Mouse (Mus musculus): Measurements from ENCODE around the gene Atp5d.

The Atp5d gene

GRCm38 (mm10) chr10:80118552-80118951, 19.9 kb upstream of the Atp5d start:
- DNase-seq, result no peak

GRCm38 (mm10) chr10:80120146-80120545, 18.3 kb upstream of the Atp5d start:
- no peak for DNase-seq

- DNase-seq, result no peak
Observed at GRCm38 (mm10) chr10:80121639-80122038, 16.8 kb upstream of the Atp5d start.

- DNase-seq, result no peak
Observed at GRCm38 (mm10) chr10:80123932-80124562, 14.4 kb upstream of the Atp5d start.

- no peak for DNase-seq
Observed at GRCm38 (mm10) chr10:80127920-80128319, 10.5 kb upstream of the Atp5d start.

GRCm38 (mm10) chr10:80129846-80130245, 8.6 kb upstream of the Atp5d start:
- DNase-seq, result no peak

GRCm38 (mm10) chr10:80130403-80131031, 7.9 kb upstream of the Atp5d start:
- no peak for DNase-seq

- no peak for DNase-seq
Observed at GRCm38 (mm10) chr10:80131316-80131951, 7.0 kb upstream of the Atp5d start.

- DNase-seq, result no peak
Observed at GRCm38 (mm10) chr10:80131952-80132350, 6.5 kb upstream of the Atp5d start.

- peak; percentile 27 to 39 for DNase-seq
Observed at GRCm38 (mm10) chr10:80133226-80133849, 5.1 kb upstream of the Atp5d start.

- no peak for DNase-seq
Observed at GRCm38 (mm10) chr10:80134421-80134820, 4.0 kb upstream of the Atp5d start.

GRCm38 (mm10) chr10:80135161-80135560, 3.3 kb upstream of the Atp5d start:
- no peak for DNase-seq

- DNase-seq, result no peak
Observed at GRCm38 (mm10) chr10:80135641-80136040, 2.8 kb upstream of the Atp5d start.

GRCm38 (mm10) chr10:80136179-80136951, 2.1 kb upstream of the Atp5d start:
- no peak for DNase-seq

GRCm38 (mm10) chr10:80136952-80137625, 1.3 kb upstream of the Atp5d start:
- peak; percentile 61 to 64 for DNase-seq

GRCm38 (mm10) chr10:80137626-80138552, 543 bp upstream of the Atp5d start:
- DNase-seq, result peak; percentile 32 to 39

GRCm38 (mm10) chr10:80139439-80139775, 975 bp downstream of the Atp5d start:
- peak; percentile 24 to 44 for DNase-seq

- no peak for DNase-seq
Observed at GRCm38 (mm10) chr10:80139975-80140665, 1.7 kb downstream of the Atp5d start.

- DNase-seq, result no peak
Observed at GRCm38 (mm10) chr10:80140666-80141035, 2.2 kb downstream of the Atp5d start, which contains the start of gene Cbarp. Gene Cbarp (minus strand): TSS chr10:80140835.

GRCm38 (mm10) chr10:80141243-80141642, 2.8 kb downstream of the Atp5d start:
- DNase-seq, result peak; percentile 98
